Mouse (Mus musculus): Measurements from ENCODE around the gene Glra4. TPM values are rescaled to one million over a fixed set of nuclear protein-coding genes. Genes with fewer than 3 reads are reported as not detected.

Gene Glra4
- polyA plus RNA-seq (2015; fragmentation: Illumina TruSeq; extraction: RNeasy Lipid Tissue Mini Kit (QIAGEN cat#74804); ENCODE audit: low read depth, low replicate concordance) = not detected

GRCm38 (mm10) chrX:136780041-136780440, at the start of gene Glra4:
Glra4 (minus strand) TSS chrX:136780141.

GRCm38 (mm10) chrX:136822371-136822770, 42.4 kb upstream of the Glra4 start, which contains the start of gene Plp1:
Plp1 (plus strand) TSS chrX:136822671.

GRCm38 (mm10) chrX:136743459-136743858, 36.5 kb downstream of the Glra4 start, which contains the start of gene Morf4l2:
Morf4l2 (minus strand) TSS chrX:136743690.

Other genes with a start within 250 kb of the Glra4 start
- gene Kir3dl2, start 236.1 kb downstream of the Glra4 start, polyA plus RNA-seq (2015; fragmentation: Illumina TruSeq; extraction: RNeasy Lipid Tissue Mini Kit (QIAGEN cat#74804); ENCODE audit: low read depth, low replicate concordance) = not detected
- 240 TPM for gene Tceal3, start 189.3 kb downstream of the Glra4 start, polyA plus RNA-seq (2015; fragmentation: Illumina TruSeq; extraction: RNeasy Lipid Tissue Mini Kit (QIAGEN cat#74804); ENCODE audit: low read depth, low replicate concordance)
- gene Tceal1, start 72.2 kb downstream of the Glra4 start, polyA plus RNA-seq (2015; fragmentation: Illumina TruSeq; extraction: RNeasy Lipid Tissue Mini Kit (QIAGEN cat#74804); ENCODE audit: low read depth, low replicate concordance) = 30.6 TPM
- 361 TPM for gene Morf4l2, start 36.5 kb downstream of the Glra4 start, polyA plus RNA-seq (2015; fragmentation: Illumina TruSeq; extraction: RNeasy Lipid Tissue Mini Kit (QIAGEN cat#74804); ENCODE audit: low read depth, low replicate concordance)
- 1,949 TPM for gene Plp1, start 42.5 kb upstream of the Glra4 start, polyA plus RNA-seq (2015; fragmentation: Illumina TruSeq; extraction: RNeasy Lipid Tissue Mini Kit (QIAGEN cat#74804); ENCODE audit: low read depth, low replicate concordance)
- 24.7 TPM for gene Rab9b, start 88.6 kb upstream of the Glra4 start, polyA plus RNA-seq (2015; fragmentation: Illumina TruSeq; extraction: RNeasy Lipid Tissue Mini Kit (QIAGEN cat#74804); ENCODE audit: low read depth, low replicate concordance)
- not detected for gene H2bfm, start 147.2 kb upstream of the Glra4 start, polyA plus RNA-seq (2015; fragmentation: Illumina TruSeq; extraction: RNeasy Lipid Tissue Mini Kit (QIAGEN cat#74804); ENCODE audit: low read depth, low replicate concordance)
- 51.5 TPM for gene Tmsb15b2, start 195.4 kb upstream of the Glra4 start, polyA plus RNA-seq (2015; fragmentation: Illumina TruSeq; extraction: RNeasy Lipid Tissue Mini Kit (QIAGEN cat#74804); ENCODE audit: low read depth, low replicate concordance)
- gene Tmsb15l, start 196.7 kb upstream of the Glra4 start, polyA plus RNA-seq (2015; fragmentation: Illumina TruSeq; extraction: RNeasy Lipid Tissue Mini Kit (QIAGEN cat#74804); ENCODE audit: low read depth, low replicate concordance) = 8.4 TPM
- 23.4 TPM for gene Tmsb15b1, start 196.7 kb upstream of the Glra4 start, polyA plus RNA-seq (2015; fragmentation: Illumina TruSeq; extraction: RNeasy Lipid Tissue Mini Kit (QIAGEN cat#74804); ENCODE audit: low read depth, low replicate concordance)
- gene Zcchc18, start 213.0 kb upstream of the Glra4 start, polyA plus RNA-seq (2015; fragmentation: Illumina TruSeq; extraction: RNeasy Lipid Tissue Mini Kit (QIAGEN cat#74804); ENCODE audit: low read depth, low replicate concordance) = 344 TPM